Mouse (Mus musculus) heart, embryonic 13.5 days (tissue): ENCODE measurements around the gene Rftn1. TPM values are rescaled to one million over a fixed set of nuclear protein-coding genes. Genes with fewer than 3 reads are reported as not detected.

Experiments
- ATAC-seq: fragments of 200-750 bp; cut with Nextera tagmentation; 2 replicates; pipeline ENCODE4 v1.8.0; 2017; ENCODE audit warnings: moderate TSS enrichment; ENCODE audit not compliant: insufficient number of reproducible peaks, low FRiP score, low TSS enrichment; ENCODE audit errors: extremely low read depth
- H3K27ac ChIP-seq: fragments of 300-500 bp; sonication (generic); replicated peaks from 2 replicates; pipeline ENCODE4 v1.5.1; 2015; ENCODE audit warnings: moderate library complexity, mild to moderate bottlenecking, inconsistent platforms
- H3K27me3 ChIP-seq: fragments of 300-500 bp; sonication (generic); replicated peaks from 2 replicates; pipeline ENCODE4 v1.6.1; 2015; ENCODE audit warnings: mild to moderate bottlenecking, inconsistent platforms
- H3K36me3 ChIP-seq: fragments of 300-500 bp; sonication (generic); 2 replicates; pipeline ENCODE4 v1.6.1; 2015; ENCODE audit warnings: mild to moderate bottlenecking, inconsistent platforms
- H3K4me1 ChIP-seq: fragments of 300-500 bp; sonication (generic); 2 replicates; pipeline ENCODE4 v1.6.1; 2015; ENCODE audit warnings: inconsistent platforms
- H3K4me2 ChIP-seq: fragments of 300-500 bp; sonication (generic); 2 replicates; pipeline ENCODE4 v1.6.1; 2015; ENCODE audit warnings: inconsistent platforms, mild to moderate bottlenecking, moderate library complexity
- H3K4me3 ChIP-seq: fragments of 300-500 bp; sonication (generic); 2 replicates; pipeline ENCODE4 v1.5.1; 2015; ENCODE audit warnings: moderate library complexity, mild to moderate bottlenecking, inconsistent platforms
- H3K9ac ChIP-seq: fragments of 300-500 bp; sonication (generic); 2 replicates; pipeline ENCODE4 v1.6.1; 2015; ENCODE audit warnings: inconsistent platforms, mild to moderate bottlenecking, moderate library complexity
- H3K9me3 ChIP-seq: fragments of 300-500 bp; sonication (generic); 2 replicates; pipeline ENCODE4 v1.6.1; 2016; ENCODE audit warnings: inconsistent platforms
- WGBS: fragments of 180-500 bp; shearing (Covaris S2); methylation state at CpG from one replicate; pipeline ENCODE4 v1.1.7; 2015; ENCODE audit warnings: mixed read lengths; 5-methylcytosine and 5-hydroxymethylcytosine counted together
- polyA plus RNA-seq: library from polyadenylated mRNA; unstranded; fragments of >200 nt; fragmentation: Nextera tagmentation; extraction: Ambion mirVana; gene quantifications from 2 replicates; pipeline ENCODE4 v1.2.1, GENCODE M21; 2015

The Rftn1 gene
- polyA plus RNA-seq, 1 experiment from 2014 or later = 26.3 TPM

GRCm38 (mm10) chr17:49971057-49971456 is 219.4 kb downstream of the Rftn1 start:
- no peaks in the 10 kb centered on the region for H3K36me3 ChIP-seq
- H3K4me3 ChIP-seq = no peak overlapping the region
- no peaks in the 10 kb centered on the region for H3K4me1 ChIP-seq
- H3K9ac ChIP-seq = no peak overlapping the region
- no peaks in the 10 kb centered on the region for H3K27me3 ChIP-seq
- H3K9me3 ChIP-seq = peaks cover 7% of the 10 kb centered on the region; the same call in 1 of the 2 replicates
- ATAC-seq = no peak
- H3K27ac ChIP-seq = no peak overlapping the region
- no peak overlapping the region for H3K4me2 ChIP-seq

GRCm38 (mm10) chr17:49968467-49969207 is 221.8 kb downstream of the Rftn1 start:
- H3K27ac ChIP-seq = no peak overlapping the region

GRCm38 (mm10) chr17:49965846-49966762 is 224.4 kb downstream of the Rftn1 start:
- no peak for ATAC-seq
- H3K36me3 ChIP-seq = no peaks in the 10 kb centered on the region
- H3K4me1 ChIP-seq = no peaks in the 10 kb centered on the region
- 77% methylated on average over 17 of the region's 17 CpGs for WGBS
- no peaks in the 10 kb centered on the region for H3K27me3 ChIP-seq
- H3K4me3 ChIP-seq = no peak overlapping the region
- no peak overlapping the region for H3K9ac ChIP-seq
- H3K9me3 ChIP-seq = peaks cover 7% of the 10 kb centered on the region
- no peak overlapping the region for H3K4me2 ChIP-seq
- no peak overlapping the region for H3K27ac ChIP-seq

More at GRCm38 (mm10) chr17:49968467-49969207, 221.8 kb downstream of the Rftn1 start:
- no peak overlapping the region for H3K4me2 ChIP-seq
- H3K9ac ChIP-seq = no peak overlapping the region
- H3K27me3 ChIP-seq = no peaks in the 10 kb centered on the region
- ATAC-seq = no peak
- 56% methylated on average over 9 of the region's 9 CpGs for WGBS
- no peak overlapping the region for H3K4me3 ChIP-seq
- H3K9me3 ChIP-seq = peaks cover 7% of the 10 kb centered on the region; the same call in 1 of the 2 replicates
- no peaks in the 10 kb centered on the region for H3K36me3 ChIP-seq
- no peaks in the 10 kb centered on the region for H3K4me1 ChIP-seq

GRCm38 (mm10) chr17:49965035-49965434 is 225.4 kb downstream of the Rftn1 start:
- Histone ChIP-seq H3K9me3 (peaks cover under 1% of the 10 kb centered on the region), H3K27me3 (no peaks in the 10 kb centered on the region), H3K4me2 (no peak overlapping the region), H3K4me1 (no peaks in the 10 kb centered on the region), H3K27ac (no peak overlapping the region), H3K4me3 (no peak overlapping the region), H3K9ac (no peak overlapping the region), H3K36me3 (no peaks in the 10 kb centered on the region)
- whole genome bisulfite sequencing = 69% methylated on average over 7 of the region's 7 CpGs
- ATAC-seq = no peak

GRCm38 (mm10) chr17:49964471-49964870 is 226.0 kb downstream of the Rftn1 start:
- Histone ChIP-seq H3K27ac (no peak overlapping the region), H3K4me2 (no peak overlapping the region), H3K27me3 (no peaks in the 10 kb centered on the region), H3K9me3 (no peaks in the 10 kb centered on the region; the same call in 1 of the 2 replicates), H3K36me3 (no peaks in the 10 kb centered on the region), H3K4me1 (no peaks in the 10 kb centered on the region), H3K9ac (no peak overlapping the region), H3K4me3 (no peak overlapping the region)
- ATAC-seq = no peak
- 79% methylated on average over 6 of the region's 6 CpGs for WGBS

DNA sequence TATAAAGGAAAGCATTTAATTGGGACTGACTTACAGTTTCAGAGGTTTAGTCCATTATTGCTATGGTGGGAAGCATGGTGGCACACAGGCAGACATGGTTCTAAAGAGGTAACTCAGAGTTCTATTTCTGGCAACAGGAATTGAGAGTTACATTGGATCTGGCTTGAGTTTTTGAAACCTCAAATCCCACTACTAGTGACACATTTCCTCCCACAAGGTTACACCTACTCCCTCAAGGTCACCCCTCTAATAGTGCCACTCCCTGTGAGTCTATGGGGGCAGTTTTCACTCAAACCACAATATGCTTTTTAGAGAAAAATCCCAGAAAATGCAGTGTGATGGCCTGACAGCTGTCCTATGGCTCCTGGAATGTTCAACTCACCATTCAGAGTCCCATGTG is 231.5 kb downstream of the Rftn1 start:
- Histone ChIP-seq H3K4me3 (no peak overlapping the region), H3K4me1 (no peaks in the 10 kb centered on the region), H3K9me3 (no peaks in the 10 kb centered on the region; the same call in 1 of the 2 replicates), H3K4me2 (no peak overlapping the region), H3K9ac (no peak overlapping the region), H3K27ac (no peak overlapping the region), H3K36me3 (no peaks in the 10 kb centered on the region), H3K27me3 (no peaks in the 10 kb centered on the region)
- no peak for ATAC-seq

GRCm38 (mm10) chr17:49951856-49952607 is 238.4 kb downstream of the Rftn1 start:
- H3K27me3 ChIP-seq = no peaks in the 10 kb centered on the region
- H3K9me3 ChIP-seq = no peaks in the 10 kb centered on the region
- H3K4me2 ChIP-seq = peak overlapping the region; percentile 60
- H3K27ac ChIP-seq = peak overlapping the region; percentile 44
- peaks cover 11% of the 10 kb centered on the region for H3K4me1 ChIP-seq
- H3K4me3 ChIP-seq = peak overlapping the region; percentile 19
- no peak overlapping the region for H3K9ac ChIP-seq
- 46% methylated on average over 22 of the region's 22 CpGs for WGBS
- no peaks in the 10 kb centered on the region for H3K36me3 ChIP-seq
- ATAC-seq = no peak

DNA sequence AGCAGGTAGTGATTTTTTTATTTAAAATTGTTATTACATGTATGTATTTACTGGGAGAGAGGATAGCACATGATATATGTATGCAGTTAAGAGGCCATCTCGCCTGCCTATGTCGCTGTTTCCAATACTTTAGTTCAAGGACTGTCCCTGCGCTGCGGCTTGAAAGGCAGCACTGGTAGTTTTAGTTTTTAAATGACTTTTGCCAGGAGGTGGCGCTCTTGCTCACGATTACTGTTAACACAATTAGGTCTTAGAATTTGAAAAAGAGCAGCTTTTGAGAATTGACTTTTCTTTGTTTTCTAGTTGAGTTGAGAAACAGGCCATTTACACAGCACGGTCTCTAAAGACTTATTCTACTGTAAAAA is 239.0 kb downstream of the Rftn1 start:
- H3K9me3 ChIP-seq = no peaks in the 10 kb centered on the region
- H3K9ac ChIP-seq = no peak overlapping the region
- peak overlapping the region; percentile 44; the same call in 1 of the 2 replicates for H3K27ac ChIP-seq
- peak overlapping the region; percentile 19 for H3K4me3 ChIP-seq
- no peaks in the 10 kb centered on the region for H3K36me3 ChIP-seq
- WGBS = 5% methylated on average over 7 of the region's 7 CpGs
- ATAC-seq = no peak
- H3K27me3 ChIP-seq = no peaks in the 10 kb centered on the region
- peak overlapping the region; percentile 60 for H3K4me2 ChIP-seq
- peaks cover 11% of the 10 kb centered on the region for H3K4me1 ChIP-seq

DNA sequence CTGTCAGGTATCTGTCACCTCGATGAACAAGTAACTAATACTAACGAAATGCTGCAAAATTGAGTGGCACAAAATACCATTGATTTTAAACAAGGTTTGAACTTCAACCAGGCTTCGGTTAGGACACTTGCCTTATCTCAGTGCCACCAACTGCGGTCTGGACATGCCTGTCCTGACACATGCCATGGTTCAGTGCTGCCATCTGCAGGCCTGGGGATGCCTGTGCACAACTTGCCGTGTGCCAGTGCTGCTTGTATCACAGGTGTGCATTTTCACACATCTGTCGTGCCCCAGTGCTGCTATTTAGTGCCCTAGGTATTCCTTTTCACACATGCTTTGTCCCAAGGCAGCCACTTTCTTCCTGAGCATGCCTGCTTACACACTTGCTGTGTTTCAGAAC is 247.8 kb downstream of the Rftn1 start:
- H3K9ac ChIP-seq = no peak overlapping the region
- no peaks in the 10 kb centered on the region for H3K4me1 ChIP-seq
- H3K4me3 ChIP-seq = no peak overlapping the region
- no peak overlapping the region for H3K27ac ChIP-seq
- WGBS = 59% methylated on average over 6 of the region's 6 CpGs
- H3K27me3 ChIP-seq = peaks cover under 1% of the 10 kb centered on the region
- no peak overlapping the region for H3K4me2 ChIP-seq
- ATAC-seq = no peak
- no peaks in the 10 kb centered on the region for H3K9me3 ChIP-seq
- H3K36me3 ChIP-seq = no peaks in the 10 kb centered on the region
